Mouse (Mus musculus) kidney, adult 8-10 months (tissue): ENCODE data around the gene Slc8a1.

ENCODE experiments used
- DNase-seq, 2 experiments: peaks; one replicate each; pipeline ENCODE4 v3.0.0; 2022

The Slc8a1 gene

GRCm38 (mm10) chr17:81554052-81554734, 184.0 kb downstream of the Slc8a1 start:
- DNase-seq: no peak

- DNase-seq: no peak
Measured at GRCm38 (mm10) chr17:81551856-81552635, 186.1 kb downstream of the Slc8a1 start.

DNA sequence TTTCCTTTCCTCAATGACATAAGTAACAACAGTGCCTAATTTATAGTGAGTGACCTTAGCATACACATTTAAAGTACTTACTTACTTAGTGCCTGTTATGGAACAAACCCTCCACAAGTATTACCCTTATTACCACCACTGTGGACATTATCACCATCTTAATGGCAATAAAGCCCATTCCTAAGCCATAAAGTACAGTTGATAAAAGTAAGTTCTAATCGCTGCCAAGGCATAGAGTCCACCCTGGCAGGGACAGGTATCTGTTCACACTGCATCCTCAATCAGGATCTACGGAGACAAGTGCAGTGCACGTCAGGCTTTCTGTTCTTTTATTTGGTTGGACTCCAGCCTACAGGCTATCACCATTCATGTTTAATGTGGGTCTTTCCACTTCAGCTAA, 187.3 kb downstream of the Slc8a1 start:
- DNase-seq: no peak

GRCm38 (mm10) chr17:81548016-81548415, 190.2 kb downstream of the Slc8a1 start:
- no peak for DNase-seq

DNA sequence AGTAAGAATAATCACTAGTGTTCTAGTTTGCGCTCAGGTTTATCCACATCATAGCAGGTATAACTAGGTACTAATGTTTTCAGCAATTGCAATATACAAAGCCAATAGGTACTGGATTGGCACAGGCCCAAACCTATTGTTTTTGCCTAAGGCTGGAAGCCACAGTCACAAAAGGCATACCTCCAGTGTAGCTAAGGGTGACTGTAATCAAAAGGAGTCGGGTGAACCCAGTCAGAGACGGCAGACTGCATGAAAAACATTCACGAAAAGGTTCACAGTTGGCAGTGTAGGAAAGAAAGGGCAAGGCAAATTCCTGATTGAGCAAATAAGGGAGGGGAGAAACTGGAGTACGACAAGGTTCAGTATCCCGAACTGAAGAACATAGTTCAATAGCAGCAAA, 191.7 kb downstream of the Slc8a1 start:
- no peak for DNase-seq

GRCm38 (mm10) chr17:81546012-81546411, 192.2 kb downstream of the Slc8a1 start:
- no peak for DNase-seq

DNA sequence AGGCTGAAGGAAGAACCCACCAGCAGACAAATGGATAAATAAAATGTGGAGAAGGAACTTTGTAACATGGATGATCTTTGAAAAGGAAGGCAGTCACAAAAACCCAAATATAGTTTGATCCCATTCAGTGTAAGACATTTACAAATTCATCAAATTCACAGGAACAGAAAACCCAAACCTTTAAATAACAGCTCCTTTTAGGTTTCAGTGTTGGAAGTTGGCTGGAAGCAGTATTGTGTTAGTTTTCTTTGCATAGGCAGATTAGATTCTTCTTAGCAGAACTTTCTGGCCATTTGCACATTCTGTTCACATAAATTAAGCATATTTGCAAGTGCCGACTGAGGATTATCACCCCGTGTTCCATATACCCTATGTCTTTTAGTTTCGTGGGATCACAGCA, 193.3 kb downstream of the Slc8a1 start:
- no peak for DNase-seq

GRCm38 (mm10) chr17:81542313-81543185, 195.6 kb downstream of the Slc8a1 start:
- DNase-seq: no peak

- no peak for DNase-seq
Measured at GRCm38 (mm10) chr17:81538163-81539160, 199.7 kb downstream of the Slc8a1 start.

GRCm38 (mm10) chr17:81536093-81536492, 202.1 kb downstream of the Slc8a1 start:
- no peak for DNase-seq

- DNase-seq: no peak
Measured at GRCm38 (mm10) chr17:81529849-81530248, 208.3 kb downstream of the Slc8a1 start.

DNA sequence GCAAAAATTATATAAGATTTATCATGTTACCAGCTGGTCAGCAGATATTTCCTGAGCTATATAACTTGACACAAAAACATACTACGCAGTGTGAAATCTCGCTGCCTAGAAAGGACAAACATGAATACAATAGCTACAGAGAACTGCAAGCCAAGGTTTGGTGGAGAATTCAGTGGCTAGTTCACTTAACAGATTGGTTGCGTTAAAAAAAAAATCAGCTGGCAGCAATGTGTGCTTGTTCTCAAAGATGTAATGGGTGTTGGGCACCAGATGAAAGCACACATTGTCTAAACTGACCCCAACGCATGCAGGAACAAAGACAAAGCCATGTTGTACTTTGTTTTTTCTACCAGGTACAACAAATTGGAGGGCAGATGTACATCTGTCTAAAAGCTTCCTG, 209.2 kb downstream of the Slc8a1 start:
- DNase-seq: no peak

- DNase-seq: no peak
Measured at GRCm38 (mm10) chr17:81526463-81526862, 211.7 kb downstream of the Slc8a1 start.

GRCm38 (mm10) chr17:81524826-81525225, 213.4 kb downstream of the Slc8a1 start:
- DNase-seq: no peak

GRCm38 (mm10) chr17:81523943-81524342, 214.2 kb downstream of the Slc8a1 start:
- no peak for DNase-seq

- DNase-seq: no peak
Measured at GRCm38 (mm10) chr17:81518316-81519025, 219.7 kb downstream of the Slc8a1 start.

GRCm38 (mm10) chr17:81516155-81516554, 222.0 kb downstream of the Slc8a1 start:
- DNase-seq: no peak

DNA sequence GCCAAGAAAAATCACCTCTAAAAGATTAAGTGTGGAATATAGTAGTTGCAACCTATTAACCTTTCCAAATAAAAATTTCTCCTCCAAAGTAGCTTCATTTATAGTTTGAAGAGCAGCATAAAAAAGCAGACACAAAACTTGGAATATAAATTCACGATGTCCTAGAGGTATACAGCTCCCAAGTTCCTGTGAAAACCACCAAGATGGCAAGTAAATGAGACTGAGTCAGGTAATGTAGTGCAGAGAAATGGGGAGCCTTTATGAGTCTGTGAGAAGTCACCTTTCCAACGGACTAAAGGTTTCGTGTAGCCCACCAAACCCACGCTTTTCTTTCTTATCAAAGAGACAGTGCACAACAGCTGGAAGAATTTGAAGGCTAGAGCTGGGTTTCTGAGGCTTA, 224.2 kb downstream of the Slc8a1 start:
- no peak for DNase-seq

DNA sequence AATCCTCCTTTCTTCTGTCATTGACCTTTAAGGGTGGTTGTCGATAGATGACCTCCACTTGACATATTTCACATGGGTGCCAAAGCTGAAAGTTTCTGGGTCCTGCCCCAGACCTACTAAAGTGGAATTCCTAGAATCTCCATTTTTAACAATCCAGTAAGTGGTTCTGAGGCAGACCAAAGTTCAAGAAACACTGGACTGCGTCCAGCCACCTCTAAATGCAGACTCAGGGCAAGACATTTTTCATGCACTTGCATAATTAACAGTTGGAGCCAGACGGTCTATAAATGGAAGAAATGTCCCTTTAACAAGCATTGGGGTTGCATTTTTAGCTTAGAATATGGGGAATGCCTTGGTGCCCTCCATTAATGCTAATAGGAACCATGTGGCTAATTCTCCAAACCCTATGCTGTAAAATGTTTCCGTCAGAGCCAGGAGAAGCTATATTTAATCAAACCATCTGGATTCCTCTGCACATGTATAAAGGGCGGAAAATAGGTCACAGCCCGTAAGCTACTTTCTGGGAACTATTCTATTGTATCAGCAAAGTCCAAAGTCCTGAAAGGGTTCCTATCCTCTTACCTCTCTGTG, 224.7 kb downstream of the Slc8a1 start:
- peak; percentile 49 to 63 for DNase-seq

DNA sequence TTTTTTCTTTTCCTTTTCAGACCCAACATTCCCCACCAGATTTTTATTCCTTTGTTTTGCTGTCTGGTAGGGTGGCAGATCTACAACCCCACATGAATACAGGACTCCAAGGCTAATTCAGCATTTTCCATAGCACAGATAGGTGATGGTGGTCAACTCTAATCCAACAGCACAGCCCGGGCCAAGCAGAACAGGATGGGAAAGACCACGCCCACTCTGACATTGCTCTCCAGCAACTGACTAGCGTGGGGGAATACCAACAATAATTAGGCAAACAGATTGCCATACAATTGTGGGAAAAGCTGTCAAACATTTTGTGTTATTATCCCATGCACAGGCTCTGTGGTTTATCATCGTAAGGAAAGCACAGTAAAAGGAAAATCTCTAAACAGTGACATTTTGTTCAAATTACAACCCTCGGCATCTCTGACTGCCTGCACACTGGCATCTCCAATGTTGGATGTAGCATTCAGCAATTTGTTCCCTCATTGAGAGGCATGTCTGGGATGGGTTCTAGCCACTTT, 233.0 kb downstream of the Slc8a1 start:
- no peak for DNase-seq

GRCm38 (mm10) chr17:81504040-81504439, 234.1 kb downstream of the Slc8a1 start:
- no peak for DNase-seq
